Mouse (Mus musculus): ENCODE measurements around the gene Il1r2. TPM values are rescaled to one million over a fixed set of nuclear protein-coding genes. Genes with fewer than 3 reads are reported as not detected.

Il1r2 gene
- polyA plus RNA-seq, 1 experiment from 2014 or later = 2.2 TPM

DNA sequence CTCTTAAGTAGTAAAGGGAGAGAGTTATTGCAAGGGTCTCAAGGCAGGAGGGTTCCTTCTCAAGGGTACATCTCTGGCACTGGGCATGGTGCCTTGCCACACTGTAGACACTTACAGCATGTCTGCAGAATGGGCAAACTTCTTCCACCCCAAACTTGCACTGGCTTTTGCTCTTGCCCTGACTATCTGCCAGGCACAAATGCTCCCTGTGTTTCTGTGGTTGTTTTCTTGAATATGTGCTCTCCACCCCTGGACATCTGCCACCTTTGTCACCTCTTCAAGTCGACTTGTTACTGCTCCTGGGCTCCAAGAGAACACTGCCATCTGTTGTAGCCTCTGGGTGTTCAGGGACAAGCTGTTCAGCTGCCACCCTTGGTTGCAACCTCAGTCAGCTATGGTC is 57.8 kb downstream of the Il1r2 start:
- Histone ChIP-seq H3K36me3 (ENCODE audit: control insufficient read depth, insufficient read depth) (no peaks in the 10 kb centered on the region), H3K4me1 (ENCODE audit: control insufficient read depth, insufficient read depth, low read length) (no peaks in the 10 kb centered on the region), H3K27ac (ENCODE audit: low read length) (no peak overlapping the region), H3K27me3 (ENCODE audit: control insufficient read depth, insufficient read depth, low read length) (no peaks in the 10 kb centered on the region), H3K9ac (ENCODE audit: low read length) (no peak overlapping the region), H3K4me2 (ENCODE audit: low read depth, low read length) (no peak overlapping the region), H3K4me3 (ENCODE audit: low read length) (no peak overlapping the region), H3K9me3 (replicated peaks; ENCODE audit: control insufficient read depth, low read length) (no peaks in the 10 kb centered on the region)
- WGBS = 14% methylated on average over 1 of the region's 1 CpGs
- ATAC-seq (replicated peaks; ENCODE audit: extremely low read depth, insufficient read depth, low FRiP score) = no peak

GRCm38 (mm10) chr1:40132721-40133120 is 58.8 kb downstream of the Il1r2 start:
- H3K36me3 ChIP-seq (ENCODE audit: control insufficient read depth, insufficient read depth) = no peaks in the 10 kb centered on the region
- WGBS = 85% methylated on average over 4 of the region's 4 CpGs

DNA sequence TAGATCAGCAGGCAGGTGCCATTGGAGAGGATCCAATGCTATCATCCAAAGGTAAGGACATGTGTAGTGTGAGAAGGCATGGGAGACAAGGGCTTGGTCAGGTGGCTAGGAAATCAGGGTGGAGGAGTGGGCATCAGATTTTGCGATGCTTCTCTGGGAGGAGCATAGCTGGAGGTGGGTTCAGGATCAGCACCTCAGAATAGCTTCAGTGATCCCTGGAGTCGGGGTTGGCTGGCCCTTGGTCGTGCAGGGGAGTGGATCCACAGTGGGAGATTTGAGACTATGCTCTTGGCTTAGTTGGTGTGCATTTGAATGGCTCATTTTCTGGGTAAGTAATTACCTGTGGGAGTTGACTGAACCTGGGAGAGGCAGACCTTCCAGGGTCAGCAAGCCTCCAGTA is 59.7 kb downstream of the Il1r2 start:
- no peaks in the 10 kb centered on the region for H3K4me1 ChIP-seq (ENCODE audit: control insufficient read depth, insufficient read depth, low read length)
- no peaks in the 10 kb centered on the region for H3K36me3 ChIP-seq (ENCODE audit: control insufficient read depth, insufficient read depth)
- no peak overlapping the region for H3K4me2 ChIP-seq (ENCODE audit: low read depth, low read length)
- ATAC-seq (replicated peaks; ENCODE audit: extremely low read depth, insufficient read depth, low FRiP score) = no peak
- WGBS = 72% methylated on average over 3 of the region's 3 CpGs
- no peak overlapping the region for H3K4me3 ChIP-seq (ENCODE audit: low read length)
- no peaks in the 10 kb centered on the region for H3K27me3 ChIP-seq (ENCODE audit: control insufficient read depth, insufficient read depth, low read length)
- no peak overlapping the region for H3K27ac ChIP-seq (ENCODE audit: low read length)
- H3K9me3 ChIP-seq (replicated peaks; ENCODE audit: control insufficient read depth, low read length) = no peaks in the 10 kb centered on the region
- no peak overlapping the region for H3K9ac ChIP-seq (ENCODE audit: low read length)

More at GRCm38 (mm10) chr1:40132721-40133120, 58.8 kb downstream of the Il1r2 start:
- no peaks in the 10 kb centered on the region for H3K9me3 ChIP-seq (replicated peaks; ENCODE audit: control insufficient read depth, low read length)
- H3K27me3 ChIP-seq (ENCODE audit: control insufficient read depth, insufficient read depth, low read length) = no peaks in the 10 kb centered on the region
- H3K4me3 ChIP-seq (ENCODE audit: low read length) = no peak overlapping the region
- H3K4me1 ChIP-seq (ENCODE audit: control insufficient read depth, insufficient read depth, low read length) = no peaks in the 10 kb centered on the region
- no peak overlapping the region for H3K4me2 ChIP-seq (ENCODE audit: low read depth, low read length)
- no peak overlapping the region for H3K9ac ChIP-seq (ENCODE audit: low read length)
- no peak overlapping the region for H3K27ac ChIP-seq (ENCODE audit: low read length)
- ATAC-seq (replicated peaks; ENCODE audit: extremely low read depth, insufficient read depth, low FRiP score) = no peak

DNA sequence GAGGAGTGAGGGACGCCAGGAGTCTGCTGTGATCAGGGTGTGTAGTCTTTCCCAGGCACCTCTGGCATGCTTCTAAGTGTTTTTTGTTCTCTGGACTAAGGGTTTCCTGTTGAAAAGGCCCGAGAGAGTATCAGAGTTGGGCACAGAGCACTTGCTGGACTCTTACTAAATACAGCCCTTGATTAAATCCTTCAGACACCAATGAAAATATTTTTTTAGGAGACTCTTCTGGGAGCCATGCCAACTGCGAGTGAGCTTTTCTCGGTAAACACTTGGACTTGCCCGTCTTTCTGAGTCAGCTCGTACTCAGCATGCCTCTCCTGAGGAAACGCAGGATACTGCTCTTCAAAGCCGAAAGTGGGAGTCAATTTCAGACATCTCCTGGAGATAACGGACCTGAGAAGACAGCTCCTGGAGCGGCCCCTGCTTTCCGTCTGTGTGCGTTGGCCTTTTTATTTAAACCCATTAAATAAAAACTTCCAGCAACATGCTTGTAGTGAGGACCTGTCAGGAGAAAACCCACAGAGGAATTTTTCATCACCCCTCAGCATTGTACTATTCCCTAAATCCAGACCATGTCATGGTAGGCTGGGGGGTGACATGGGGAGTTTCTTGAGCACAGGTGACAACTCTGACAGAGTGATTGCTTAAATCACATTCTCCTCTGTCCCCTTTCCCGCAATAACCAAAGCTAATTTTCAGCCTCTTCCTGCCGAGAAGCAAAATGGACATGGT is 66.1 kb downstream of the Il1r2 start:
- Histone ChIP-seq H3K27ac (ENCODE audit: low read length) (peak overlapping the region; percentile 57), H3K36me3 (ENCODE audit: control insufficient read depth, insufficient read depth) (no peaks in the 10 kb centered on the region), H3K4me3 (ENCODE audit: low read length) (no peak overlapping the region), H3K9me3 (replicated peaks; ENCODE audit: control insufficient read depth, low read length) (no peaks in the 10 kb centered on the region), H3K4me2 (ENCODE audit: low read depth, low read length) (peak overlapping the region; percentile 4), H3K9ac (ENCODE audit: low read length) (no peak overlapping the region), H3K4me1 (ENCODE audit: control insufficient read depth, insufficient read depth, low read length) (peaks cover 9% of the 10 kb centered on the region), H3K27me3 (ENCODE audit: control insufficient read depth, insufficient read depth, low read length) (no peaks in the 10 kb centered on the region)
- 25% methylated on average over 14 of the region's 14 CpGs for WGBS
- peak; percentile 92 for ATAC-seq (replicated peaks; ENCODE audit: extremely low read depth, insufficient read depth, low FRiP score)

DNA sequence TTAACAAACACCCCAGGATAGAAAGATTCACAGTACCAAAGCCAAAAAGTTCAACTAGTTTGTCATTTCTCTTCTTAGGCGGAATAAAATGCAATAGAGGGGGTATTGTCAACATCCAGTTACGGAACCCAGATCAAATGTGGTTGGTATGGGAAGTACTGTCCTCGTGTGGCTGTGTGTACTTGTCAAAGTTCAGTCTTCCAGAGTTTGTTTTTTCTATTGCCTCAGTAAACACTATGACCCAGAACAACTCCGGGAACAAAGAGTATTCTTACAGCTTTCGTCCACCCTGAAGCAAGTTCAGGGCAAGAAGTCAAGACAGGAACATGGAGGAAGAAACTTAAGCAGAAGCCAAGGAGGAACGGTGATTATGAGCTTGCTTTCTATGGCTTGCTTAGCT is 82.2 kb downstream of the Il1r2 start:
- H3K36me3 ChIP-seq (ENCODE audit: control insufficient read depth, insufficient read depth) = no peaks in the 10 kb centered on the region
- no peaks in the 10 kb centered on the region for H3K27me3 ChIP-seq (ENCODE audit: control insufficient read depth, insufficient read depth, low read length)

GRCm38 (mm10) chr1:40163329-40163917 is 89.5 kb downstream of the Il1r2 start:
- ATAC-seq (replicated peaks; ENCODE audit: extremely low read depth, insufficient read depth, low FRiP score) = no peak
- WGBS = 75% methylated on average over 4 of the region's 4 CpGs
- H3K9ac ChIP-seq (ENCODE audit: low read length) = no peak overlapping the region
- no peak overlapping the region for H3K4me2 ChIP-seq (ENCODE audit: low read depth, low read length)
- H3K36me3 ChIP-seq (ENCODE audit: control insufficient read depth, insufficient read depth) = no peaks in the 10 kb centered on the region
- 0 out of 2 replicates have a peak, but pooled peaks cover 2% of the 10 kb centered on the region for H3K4me1 ChIP-seq (ENCODE audit: control insufficient read depth, insufficient read depth, low read length)
- H3K9me3 ChIP-seq (replicated peaks; ENCODE audit: control insufficient read depth, low read length) = no peaks in the 10 kb centered on the region
- no peak overlapping the region for H3K27ac ChIP-seq (ENCODE audit: low read length)
- no peaks in the 10 kb centered on the region for H3K27me3 ChIP-seq (ENCODE audit: control insufficient read depth, insufficient read depth, low read length)
- H3K4me3 ChIP-seq (ENCODE audit: low read length) = no peak overlapping the region

More for the DNA sequence above, 82.2 kb downstream of the Il1r2 start:
- 83% methylated on average over 6 of the region's 6 CpGs for WGBS
- no peaks in the 10 kb centered on the region for H3K9me3 ChIP-seq (replicated peaks; ENCODE audit: control insufficient read depth, low read length)
- H3K4me2 ChIP-seq (ENCODE audit: low read depth, low read length) = no peak overlapping the region
- ATAC-seq (replicated peaks; ENCODE audit: extremely low read depth, insufficient read depth, low FRiP score) = no peak
- no peak overlapping the region for H3K27ac ChIP-seq (ENCODE audit: low read length)
- H3K4me1 ChIP-seq (ENCODE audit: control insufficient read depth, insufficient read depth, low read length) = peaks cover 2% of the 10 kb centered on the region; the same call in 1 of the 2 replicates
- H3K4me3 ChIP-seq (ENCODE audit: low read length) = no peak overlapping the region
- no peak overlapping the region for H3K9ac ChIP-seq (ENCODE audit: low read length)

- Histone ChIP-seq H3K4me3 (ENCODE audit: low read length) (no peak overlapping the region), H3K4me2 (ENCODE audit: low read depth, low read length) (no peak overlapping the region)
- ATAC-seq (replicated peaks; ENCODE audit: extremely low read depth, insufficient read depth, low FRiP score) = no peak
These were observed 90.5 kb downstream of the Il1r2 start for GRCm38 (mm10) chr1:40164331-40164730.

DNA sequence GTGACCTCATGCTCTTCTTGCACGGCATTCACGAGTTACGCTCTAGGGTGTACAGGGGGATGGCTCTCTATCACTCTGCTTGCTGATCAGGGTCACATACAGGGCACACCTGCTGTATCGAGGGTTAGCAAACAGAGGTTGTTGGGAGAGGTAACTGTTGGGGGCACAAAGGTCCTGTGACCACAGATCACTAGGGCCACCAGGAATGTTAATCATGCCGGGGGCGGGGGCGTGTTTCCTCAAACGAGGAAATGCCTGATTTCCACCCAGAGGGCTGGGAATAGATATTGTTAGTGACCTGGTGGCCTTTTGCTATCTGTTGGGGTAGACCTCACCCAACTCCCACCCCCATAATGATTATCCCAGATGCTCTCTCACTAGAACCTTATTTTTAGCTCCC is 93.7 kb downstream of the Il1r2 start:
- Histone ChIP-seq H3K4me1 (ENCODE audit: control insufficient read depth, insufficient read depth, low read length) (no peaks in the 10 kb centered on the region), H3K4me2 (ENCODE audit: low read depth, low read length) (no peak overlapping the region), H3K27me3 (ENCODE audit: control insufficient read depth, insufficient read depth, low read length) (no peaks in the 10 kb centered on the region), H3K4me3 (ENCODE audit: low read length) (no peak overlapping the region), H3K9ac (ENCODE audit: low read length) (no peak overlapping the region), H3K36me3 (ENCODE audit: control insufficient read depth, insufficient read depth) (no peaks in the 10 kb centered on the region), H3K9me3 (replicated peaks; ENCODE audit: control insufficient read depth, low read length) (no peaks in the 10 kb centered on the region), H3K27ac (ENCODE audit: low read length) (no peak overlapping the region)
- no peak for ATAC-seq (replicated peaks; ENCODE audit: extremely low read depth, insufficient read depth, low FRiP score)
- 69% methylated on average over 8 of the region's 8 CpGs for WGBS

More at GRCm38 (mm10) chr1:40164331-40164730, 90.5 kb downstream of the Il1r2 start:
- WGBS = 81% methylated on average over 4 of the region's 4 CpGs
- no peak overlapping the region for H3K9ac ChIP-seq (ENCODE audit: low read length)
- no peaks in the 10 kb centered on the region for H3K9me3 ChIP-seq (replicated peaks; ENCODE audit: control insufficient read depth, low read length)
- H3K27me3 ChIP-seq (ENCODE audit: control insufficient read depth, insufficient read depth, low read length) = no peaks in the 10 kb centered on the region
- H3K27ac ChIP-seq (ENCODE audit: low read length) = no peak overlapping the region
- H3K36me3 ChIP-seq (ENCODE audit: control insufficient read depth, insufficient read depth) = no peaks in the 10 kb centered on the region
- 0 out of 2 replicates have a peak, but pooled peaks cover 2% of the 10 kb centered on the region for H3K4me1 ChIP-seq (ENCODE audit: control insufficient read depth, insufficient read depth, low read length)

DNA sequence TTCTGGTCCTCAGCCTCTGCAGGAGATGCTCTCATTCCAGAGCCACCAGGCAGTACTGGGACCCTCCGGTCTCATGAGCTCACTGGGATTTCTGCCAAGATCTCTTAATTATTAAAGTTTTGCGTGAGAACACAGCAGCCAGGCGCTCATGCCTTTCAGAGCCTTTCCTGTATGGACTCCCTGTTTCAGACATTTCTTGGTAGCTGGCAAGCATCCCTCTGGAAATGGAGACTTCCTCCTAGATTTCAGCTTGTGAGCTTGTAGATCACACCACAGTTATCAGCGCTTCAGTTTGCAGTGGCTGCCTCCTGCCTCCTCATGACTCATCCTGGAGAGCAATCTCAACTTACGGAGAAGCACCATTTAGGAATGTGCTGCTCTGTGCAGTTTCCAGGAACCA is 98.0 kb downstream of the Il1r2 start:
- no peaks in the 10 kb centered on the region for H3K4me1 ChIP-seq (ENCODE audit: control insufficient read depth, insufficient read depth, low read length)
- 30% methylated on average over 5 of the region's 5 CpGs for WGBS
- H3K27ac ChIP-seq (ENCODE audit: low read length) = peak overlapping the region; percentile 40; the same call in 1 of the 2 replicates
- no peaks in the 10 kb centered on the region for H3K27me3 ChIP-seq (ENCODE audit: control insufficient read depth, insufficient read depth, low read length)
- H3K4me3 ChIP-seq (ENCODE audit: low read length) = no peak overlapping the region
- H3K9ac ChIP-seq (ENCODE audit: low read length) = no peak overlapping the region
- H3K4me2 ChIP-seq (ENCODE audit: low read depth, low read length) = no peak overlapping the region
- no peaks in the 10 kb centered on the region for H3K36me3 ChIP-seq (ENCODE audit: control insufficient read depth, insufficient read depth)
- peak; percentile 87 for ATAC-seq (replicated peaks; ENCODE audit: extremely low read depth, insufficient read depth, low FRiP score)
- no peaks in the 10 kb centered on the region for H3K9me3 ChIP-seq (replicated peaks; ENCODE audit: control insufficient read depth, low read length)
